Mouse (Mus musculus): ENCODE measurements around the gene Ift22.

DNA sequence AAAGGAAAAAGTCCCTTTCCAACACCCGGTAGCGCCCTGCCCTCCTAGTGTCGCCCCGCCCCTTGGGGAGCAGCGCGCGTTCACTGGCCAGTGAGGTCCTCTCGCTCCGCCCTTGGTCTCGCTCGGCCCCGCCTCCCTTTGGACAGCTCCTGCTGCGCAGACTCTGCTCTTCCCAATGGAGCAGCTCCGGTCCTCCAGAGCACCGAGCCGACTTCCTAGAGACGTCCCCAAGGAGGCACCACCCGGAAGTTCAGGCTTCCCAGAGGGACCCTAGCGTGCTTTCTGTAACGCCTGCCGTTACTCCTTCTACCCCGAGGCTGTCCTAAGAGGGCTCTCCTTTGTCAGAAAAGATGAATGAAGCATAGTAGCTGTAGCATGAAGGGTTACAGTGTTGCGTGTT, 45.1 kb downstream of the Ift22 start, which contains the start of gene Fis1:
- TF ChIP-seq CTCF (IDR thresholded peaks at IDR 0.05) (peak; percentile 13; the same call in 1 of the 2 replicates), POLR2A (IDR thresholded peaks at IDR 0.05; ENCODE audit: insufficient read depth, low read depth, low read length) (peak; percentile 69)

All from heart, adult 2 months (tissue).